Mouse (Mus musculus): ENCODE measurements around the gene Ttc33. TPM values are rescaled to one million over a fixed set of nuclear protein-coding genes. Genes with fewer than 3 reads are reported as not detected.

Gene Ttc33
- polyA plus RNA-seq, 1 experiment from 2014 or later, result 35.4 TPM

DNA sequence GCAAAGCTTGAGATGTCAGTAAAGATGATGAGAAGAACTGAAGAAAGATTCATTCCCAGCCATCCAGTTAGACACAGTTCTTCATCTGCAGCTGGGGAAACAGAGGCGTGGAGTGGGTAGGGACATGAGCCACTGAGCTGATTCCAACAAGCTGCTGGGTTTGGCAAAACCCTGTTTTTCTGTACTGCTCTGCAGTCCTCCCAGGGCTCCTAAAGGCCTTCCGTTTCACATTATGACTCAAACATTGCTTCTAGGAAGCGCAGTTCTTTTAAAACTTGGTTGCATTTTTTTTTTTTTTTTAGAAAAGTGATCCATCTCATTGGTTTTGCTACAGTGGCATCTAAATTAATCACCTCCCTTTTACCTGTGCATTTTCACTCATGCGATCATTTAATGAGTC is 53.2 kb downstream of the Ttc33 start:
- Histone ChIP-seq H3K4me3 (no peak overlapping the region), H3K27me3 (ENCODE audit: low read depth, poor library complexity, severe bottlenecking) (peaks cover 32% of the 10 kb centered on the region), H3K4me1 (peaks cover 19% of the 10 kb centered on the region), H3K27ac (no peak overlapping the region), H3K9me3 (replicated peaks) (no peaks in the 10 kb centered on the region), H3K36me3 (no peaks in the 10 kb centered on the region)
- DNase-seq (ENCODE audit: low spot score), result no peak
- 94% methylated on average over 4 of the region's 4 CpGs for WGBS

DNA sequence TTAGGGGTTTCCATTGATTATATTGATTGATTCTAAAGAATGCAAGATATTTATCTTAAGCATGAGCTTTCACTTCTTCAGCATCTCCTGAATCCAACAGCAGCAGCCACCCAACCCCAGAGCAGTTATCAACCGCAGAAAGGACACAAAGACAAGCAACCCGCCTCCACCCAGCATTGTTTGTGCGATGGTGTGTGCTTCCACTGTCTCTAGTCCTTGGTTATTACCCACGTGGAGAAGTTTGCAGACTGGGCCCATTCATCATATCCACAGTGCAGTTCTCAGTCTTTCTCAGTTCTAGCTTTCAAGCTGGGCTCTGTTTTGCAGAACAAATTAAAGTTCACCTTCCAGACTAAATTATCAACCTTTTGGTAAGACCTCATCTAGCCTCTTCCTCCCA is 54.0 kb downstream of the Ttc33 start:
- 89% methylated on average over 4 of the region's 4 CpGs for whole genome bisulfite sequencing
- no peak for DNase-seq (ENCODE audit: low spot score)
- no peaks in the 10 kb centered on the region for H3K9me3 ChIP-seq (replicated peaks)

DNA sequence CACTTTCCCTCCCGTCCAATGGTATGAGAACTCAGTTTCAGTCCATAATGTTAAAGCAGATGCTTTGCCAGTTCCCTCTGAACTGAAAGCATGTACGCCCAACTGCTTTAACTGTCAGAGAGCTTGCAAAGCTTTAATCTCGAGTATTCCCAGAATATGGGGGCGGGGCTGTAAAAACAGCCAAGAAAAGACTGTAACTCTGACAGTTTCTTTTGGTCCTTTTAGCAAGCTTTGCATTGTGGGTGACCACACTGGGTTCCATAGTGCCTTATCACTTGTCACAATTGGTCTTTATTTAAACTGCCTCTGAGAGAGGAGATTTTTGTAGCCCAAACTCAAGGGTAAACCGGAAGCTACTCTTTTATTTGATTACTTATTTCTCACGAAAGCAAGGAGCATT is 54.6 kb downstream of the Ttc33 start:
- Histone ChIP-seq H3K27me3 (ENCODE audit: low read depth, poor library complexity, severe bottlenecking) (peaks cover 46% of the 10 kb centered on the region), H3K9me3 (replicated peaks) (no peaks in the 10 kb centered on the region), H3K36me3 (no peaks in the 10 kb centered on the region), H3K27ac (no peak overlapping the region), H3K4me1 (peaks cover 29% of the 10 kb centered on the region), H3K4me3 (no peak overlapping the region)
- no peak for DNase-seq (ENCODE audit: low spot score)
- 78% methylated on average over 6 of the region's 6 CpGs for WGBS

More for the DNA sequence above, 54.0 kb downstream of the Ttc33 start:
- Histone ChIP-seq H3K4me1 (peaks cover 25% of the 10 kb centered on the region), H3K27ac (no peak overlapping the region), H3K36me3 (no peaks in the 10 kb centered on the region), H3K27me3 (ENCODE audit: low read depth, poor library complexity, severe bottlenecking) (peaks cover 40% of the 10 kb centered on the region), H3K4me3 (no peak overlapping the region)

DNA sequence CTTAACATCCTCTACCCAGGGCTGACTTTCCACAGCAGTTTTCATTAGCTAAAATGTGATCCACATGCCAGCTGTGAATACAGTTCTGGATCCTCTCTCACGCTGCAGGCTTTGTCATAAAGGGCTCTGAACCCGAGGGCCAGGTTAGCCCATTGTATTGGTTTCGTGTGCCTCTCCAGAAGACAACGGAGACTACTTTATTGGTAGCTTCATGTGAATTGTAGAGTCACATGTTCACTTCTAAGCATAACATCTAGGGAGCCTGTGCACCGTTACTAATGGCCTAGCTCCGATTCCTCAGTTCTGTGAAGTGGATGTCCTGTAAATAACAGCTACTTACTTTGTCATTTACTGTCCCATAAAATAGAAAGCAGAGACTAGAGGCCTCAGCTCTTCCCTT is 55.0 kb downstream of the Ttc33 start:
- H3K4me1 ChIP-seq, result peaks cover 29% of the 10 kb centered on the region
- H3K9me3 ChIP-seq (replicated peaks), result no peaks in the 10 kb centered on the region
- no peak overlapping the region for H3K27ac ChIP-seq
- DNase-seq (ENCODE audit: low spot score), result no peak
- H3K4me3 ChIP-seq, result no peak overlapping the region
- H3K36me3 ChIP-seq, result no peaks in the 10 kb centered on the region
- H3K27me3 ChIP-seq (ENCODE audit: low read depth, poor library complexity, severe bottlenecking), result peaks cover 50% of the 10 kb centered on the region
- WGBS, result 71% methylated on average over 6 of the region's 6 CpGs

DNA sequence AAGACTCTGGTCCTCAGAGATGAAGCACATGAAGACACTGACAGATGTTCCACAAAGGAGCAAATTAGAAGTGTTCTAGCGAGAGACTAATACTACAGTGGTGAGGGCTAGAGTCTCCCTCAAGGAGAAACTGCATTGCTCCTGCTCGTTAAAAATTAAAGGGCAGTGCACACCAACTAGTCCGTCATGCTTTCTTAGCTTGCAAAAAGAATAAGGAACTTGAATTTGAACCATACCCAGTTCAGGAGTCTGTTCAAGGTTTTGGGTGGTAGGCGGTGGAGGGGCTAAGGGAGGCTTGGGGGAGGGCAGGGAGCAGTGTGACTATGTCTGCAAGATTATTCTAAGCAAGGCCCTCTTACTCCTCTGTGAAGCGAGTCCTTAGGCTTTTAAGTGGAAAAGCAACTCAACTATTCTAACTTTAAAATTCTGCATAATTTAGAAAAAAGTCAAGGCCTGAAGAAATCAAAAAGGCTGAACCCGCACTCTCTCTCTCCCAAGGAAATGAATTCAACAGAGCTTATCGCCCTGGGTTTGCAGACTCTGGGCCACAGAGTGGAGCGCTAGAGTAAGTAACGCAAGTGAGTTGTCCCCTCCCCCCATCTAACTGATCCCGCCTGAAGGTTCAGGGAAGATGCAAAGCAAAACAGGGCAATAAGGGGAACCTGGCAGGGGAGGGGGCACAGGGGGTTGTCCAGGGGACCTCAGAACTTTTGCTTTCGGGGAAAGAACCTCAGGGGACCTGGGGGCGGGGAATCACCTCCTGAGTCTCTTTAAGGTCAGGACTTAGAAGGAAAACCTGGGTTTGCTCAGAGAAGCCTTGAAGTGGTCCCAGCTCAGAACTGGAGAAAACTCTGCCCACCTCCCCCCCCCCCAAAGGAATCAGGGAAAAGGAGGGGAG is 56.2 kb downstream of the Ttc33 start:
- WGBS, result 18% methylated on average over 12 of the region's 12 CpGs
- H3K36me3 ChIP-seq, result no peaks in the 10 kb centered on the region
- peak overlapping the region; percentile 66 for H3K4me3 ChIP-seq
- H3K27me3 ChIP-seq (ENCODE audit: low read depth, poor library complexity, severe bottlenecking), result peaks cover 54% of the 10 kb centered on the region
- peaks cover 29% of the 10 kb centered on the region for H3K4me1 ChIP-seq
- no peaks in the 10 kb centered on the region for H3K9me3 ChIP-seq (replicated peaks)
- DNase-seq (ENCODE audit: low spot score), result peak; percentile 63
- peak overlapping the region; percentile 77 for H3K27ac ChIP-seq

DNA sequence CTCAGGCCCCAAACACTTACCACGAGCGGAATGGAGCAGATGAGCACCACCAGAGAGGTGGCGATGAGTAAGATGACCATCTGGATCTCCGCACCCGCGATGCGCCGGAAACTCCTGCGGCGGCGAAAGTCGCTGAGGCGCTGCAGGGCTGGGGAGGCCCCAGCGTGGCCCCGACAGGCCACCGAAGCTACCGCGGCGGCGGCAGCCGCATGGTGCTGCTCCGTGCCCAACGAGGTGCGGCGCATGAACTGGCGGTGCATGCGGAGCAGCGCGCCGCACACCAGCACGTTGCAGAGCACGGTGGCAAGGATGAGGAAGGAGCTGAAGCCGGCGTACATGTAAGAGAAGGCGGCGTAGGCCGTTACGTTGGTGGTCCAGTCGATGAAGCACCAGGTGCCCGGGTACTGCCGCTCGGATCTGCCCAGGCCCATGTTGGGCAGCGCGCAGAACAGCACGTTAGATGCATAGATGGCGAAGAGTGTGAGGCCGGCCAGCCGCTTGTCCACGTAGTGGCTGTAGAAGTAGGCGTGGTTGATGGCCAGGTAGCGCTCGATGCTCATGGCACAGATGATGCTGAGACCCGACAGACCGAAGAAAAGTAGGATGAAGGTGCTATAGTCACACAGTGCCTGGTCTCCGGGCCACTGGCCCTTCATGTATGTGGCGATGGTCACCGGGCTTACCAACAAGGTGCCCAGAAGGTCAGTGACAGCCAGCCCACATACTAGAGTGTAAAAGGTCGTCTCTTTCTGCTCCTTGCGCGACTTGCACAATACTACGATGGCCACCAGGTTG is 57.1 kb downstream of the Ttc33 start:
- Histone ChIP-seq H3K4me3 (peak overlapping the region; percentile 66), H3K9me3 (replicated peaks) (no peaks in the 10 kb centered on the region), H3K36me3 (no peaks in the 10 kb centered on the region), H3K27me3 (ENCODE audit: low read depth, poor library complexity, severe bottlenecking) (peaks cover 54% of the 10 kb centered on the region), H3K27ac (peak overlapping the region; percentile 77), H3K4me1 (peaks cover 29% of the 10 kb centered on the region)
- peak; percentile 64 for DNase-seq (ENCODE audit: low spot score)
- 2% methylated on average over 61 of the region's 61 CpGs for WGBS

DNA sequence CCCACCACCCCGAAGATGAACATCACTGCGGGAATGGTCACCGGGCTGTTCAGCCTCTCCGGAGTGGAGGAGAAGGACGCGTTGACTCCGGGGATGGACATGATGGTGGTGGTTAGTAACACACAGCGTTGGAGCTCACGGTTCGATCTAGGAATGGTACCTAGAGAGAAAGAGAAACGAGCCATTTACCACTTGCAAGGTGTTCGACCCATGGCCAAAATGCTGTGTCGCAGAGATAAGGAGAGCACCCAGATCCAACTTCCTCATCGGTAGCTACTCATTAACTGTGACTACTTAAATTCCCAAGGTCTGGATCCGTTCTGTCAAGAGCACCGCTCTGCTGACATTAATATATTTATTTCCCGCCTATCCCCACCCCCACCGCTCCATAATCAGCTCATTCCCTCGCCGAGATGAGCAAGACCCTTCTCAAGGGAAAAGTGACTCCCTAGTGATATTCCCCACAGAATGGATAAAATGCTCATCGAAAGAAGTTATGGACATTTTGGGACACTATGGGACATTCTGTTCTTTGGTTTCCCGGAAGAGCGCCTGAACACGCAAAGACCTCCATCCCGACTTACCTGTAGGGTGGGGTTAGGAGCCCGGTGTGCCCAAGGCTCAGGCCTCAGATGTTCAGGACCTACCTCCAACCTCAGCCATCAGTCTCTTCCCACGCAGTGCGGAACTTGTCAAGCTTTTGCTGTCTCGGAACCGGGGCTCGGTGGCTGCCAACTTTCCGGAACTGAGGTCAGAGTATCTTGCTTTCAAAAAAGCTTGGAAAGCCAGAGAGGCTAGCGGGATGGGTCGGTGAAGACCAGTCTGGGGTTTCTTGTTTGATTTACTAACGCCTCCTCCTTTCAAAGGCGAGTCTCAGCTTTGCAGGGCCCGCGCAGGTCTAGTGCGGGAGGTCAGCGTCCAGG is 58.0 kb downstream of the Ttc33 start:
- Histone ChIP-seq H3K27me3 (ENCODE audit: low read depth, poor library complexity, severe bottlenecking) (peaks cover 54% of the 10 kb centered on the region), H3K4me1 (peaks cover 29% of the 10 kb centered on the region), H3K27ac (peak overlapping the region; percentile 55), H3K9me3 (replicated peaks) (no peaks in the 10 kb centered on the region), H3K36me3 (no peaks in the 10 kb centered on the region), H3K4me3 (peak overlapping the region; percentile 66)
- peak; percentile 36 for DNase-seq (ENCODE audit: low spot score)
- WGBS, result 6% methylated on average over 40 of the region's 40 CpGs

DNA sequence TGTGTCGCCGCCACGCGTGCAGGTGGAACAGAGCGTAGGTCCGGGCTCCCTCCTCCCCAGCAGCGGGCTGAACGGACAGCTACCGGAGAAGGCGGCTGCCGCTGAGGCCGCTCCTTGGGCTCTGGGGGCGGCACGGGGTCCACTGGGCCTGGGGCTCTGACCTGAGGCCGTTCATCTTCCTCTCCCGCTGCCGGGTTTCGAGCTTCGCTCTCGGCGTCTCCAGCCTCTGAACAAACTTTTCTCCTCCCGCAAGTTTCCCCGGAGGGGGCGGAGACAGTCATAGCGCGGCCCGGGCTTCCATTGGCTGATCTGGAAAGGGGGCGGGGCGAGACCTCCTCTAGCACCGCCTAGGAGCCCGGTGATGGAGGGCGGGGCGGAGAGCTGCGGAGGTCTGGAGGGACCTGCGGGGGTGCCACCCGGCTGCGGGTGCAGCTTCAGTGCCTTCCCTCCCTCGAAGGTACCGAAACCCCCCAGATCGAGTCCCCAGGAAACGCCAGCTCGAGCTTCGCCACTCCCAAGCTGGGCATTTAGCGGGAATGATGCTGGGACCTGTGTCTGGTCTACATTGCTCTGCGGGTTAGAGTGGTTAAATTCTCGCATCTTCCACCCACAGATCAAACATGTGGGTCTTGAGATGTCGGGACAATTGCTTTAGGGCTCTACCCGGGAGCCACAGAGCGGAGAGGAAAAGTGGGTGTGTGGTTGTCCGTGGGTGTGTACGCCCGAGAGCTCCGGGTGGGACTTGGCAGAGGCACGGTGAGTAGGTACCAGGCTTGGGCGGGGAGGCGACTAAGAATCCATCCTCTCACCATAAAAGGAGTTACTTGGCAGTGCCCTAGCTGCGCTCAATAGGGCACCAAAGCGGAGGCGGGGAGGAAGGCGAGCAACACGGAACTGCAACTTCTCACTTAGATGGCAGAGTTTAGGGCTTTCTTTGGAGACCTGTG is 58.9 kb downstream of the Ttc33 start, which contains the start of gene Ptger4:
Gene Ptger4, minus strand, starts transcription at position 229 of the 947 bp plus-strand sequence.
- peaks cover 29% of the 10 kb centered on the region for H3K4me1 ChIP-seq
- H3K9me3 ChIP-seq (replicated peaks), result no peaks in the 10 kb centered on the region
- peaks cover 54% of the 10 kb centered on the region for H3K27me3 ChIP-seq (ENCODE audit: low read depth, poor library complexity, severe bottlenecking)
- no peaks in the 10 kb centered on the region for H3K36me3 ChIP-seq
- peak within 1 kb of the TSS; percentile 66 for H3K4me3 ChIP-seq
- peak within 1 kb of the TSS; percentile 55 for H3K27ac ChIP-seq
- WGBS, result under 1% methylated on average over 61 of the region's 61 CpGs
- DNase-seq (ENCODE audit: low spot score), result peak; percentile 92

DNA sequence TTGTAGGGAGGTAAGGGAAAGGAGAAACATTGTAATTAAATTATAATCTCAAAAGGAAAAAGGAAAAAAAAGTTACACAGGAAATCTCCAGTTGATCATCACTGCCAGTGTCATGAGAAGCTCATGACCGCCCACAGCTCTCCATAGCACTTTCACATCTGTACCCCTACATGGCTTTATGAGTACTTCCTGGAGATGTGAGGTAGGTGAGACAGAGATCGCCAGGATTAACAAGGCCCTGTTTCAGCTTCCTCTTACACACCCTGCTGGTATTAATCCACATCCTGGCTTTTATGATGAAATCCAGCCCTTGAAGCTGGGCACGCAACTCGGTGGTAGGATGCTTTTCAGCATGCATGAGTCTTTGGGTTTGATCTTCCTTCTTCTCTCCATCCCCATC is 64.9 kb downstream of the Ttc33 start:
- 88% methylated on average over 4 of the region's 4 CpGs for WGBS

DNA sequence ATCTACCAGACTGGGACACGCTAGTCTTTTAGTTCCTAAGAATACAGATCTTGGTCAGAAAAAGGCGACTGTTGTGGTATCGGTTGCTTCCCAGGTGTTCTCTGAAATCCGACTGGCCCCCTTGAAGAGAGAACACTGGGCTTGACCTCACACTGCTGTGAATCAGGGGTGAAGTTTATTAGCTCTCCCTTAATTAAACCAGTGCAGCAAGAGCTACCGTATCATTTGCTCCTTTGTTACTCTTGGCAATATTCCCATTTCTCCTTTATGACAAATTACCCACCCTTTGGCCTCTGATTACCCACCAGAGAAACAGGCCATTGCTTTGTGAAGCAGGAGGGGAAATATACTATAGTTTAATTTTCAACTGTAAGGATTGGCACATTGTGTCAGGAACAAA is 74.9 kb downstream of the Ttc33 start:
- H3K4me3 ChIP-seq, result no peak overlapping the region
- H3K27ac ChIP-seq, result no peak overlapping the region
- 65% methylated on average over 5 of the region's 5 CpGs for WGBS
- no peak for DNase-seq (ENCODE audit: low spot score)
- H3K36me3 ChIP-seq, result no peaks in the 10 kb centered on the region
- no peaks in the 10 kb centered on the region for H3K4me1 ChIP-seq
- no peaks in the 10 kb centered on the region for H3K27me3 ChIP-seq (ENCODE audit: low read depth, poor library complexity, severe bottlenecking)
- H3K9me3 ChIP-seq (replicated peaks), result no peaks in the 10 kb centered on the region

More for the DNA sequence above, 64.9 kb downstream of the Ttc33 start:
- DNase-seq (ENCODE audit: low spot score), result no peak
- H3K4me3 ChIP-seq, result no peak overlapping the region
- peaks cover 6% of the 10 kb centered on the region; the same call in 1 of the 2 replicates for H3K27me3 ChIP-seq (ENCODE audit: low read depth, poor library complexity, severe bottlenecking)
- H3K27ac ChIP-seq, result no peak overlapping the region
- no peaks in the 10 kb centered on the region for H3K36me3 ChIP-seq
- H3K9me3 ChIP-seq (replicated peaks), result no peaks in the 10 kb centered on the region
- H3K4me1 ChIP-seq, result no peaks in the 10 kb centered on the region

DNA sequence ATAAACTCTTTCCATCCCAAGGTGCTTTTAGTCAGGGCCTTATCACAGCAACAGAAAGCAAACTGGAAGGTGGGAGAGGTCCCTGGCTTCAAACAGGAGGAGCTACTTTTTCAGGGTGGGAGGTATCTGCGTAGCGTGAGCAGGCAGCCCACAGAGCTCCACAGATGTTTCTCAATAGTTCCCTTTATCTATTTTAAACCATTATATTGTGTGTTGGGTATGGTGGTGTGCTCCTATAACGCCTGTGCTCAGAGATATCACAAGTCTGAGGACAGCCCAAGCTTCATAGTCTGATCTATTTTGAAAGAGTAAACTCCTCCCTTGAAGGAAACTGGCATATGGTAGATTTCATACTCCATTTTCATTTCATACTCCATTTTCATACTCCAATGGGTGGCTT is 75.7 kb downstream of the Ttc33 start:
- Histone ChIP-seq H3K27ac (no peak overlapping the region), H3K36me3 (no peaks in the 10 kb centered on the region), H3K4me1 (no peaks in the 10 kb centered on the region), H3K9me3 (replicated peaks) (no peaks in the 10 kb centered on the region), H3K27me3 (ENCODE audit: low read depth, poor library complexity, severe bottlenecking) (no peaks in the 10 kb centered on the region), H3K4me3 (no peak overlapping the region)
- 85% methylated on average over 3 of the region's 3 CpGs for WGBS
- DNase-seq (ENCODE audit: low spot score), result no peak
